Mouse (Mus musculus): Measurements from ENCODE around the gene Usp5. TPM values are rescaled to one million over a fixed set of nuclear protein-coding genes. Genes with fewer than 3 reads are reported as not detected.
A peak's percentile ranks its signal among the peaks of the same experiment; 100 is the strongest.

Usp5 gene
- polyA plus RNA-seq, 1 experiment from 2014 or later, result 189 TPM

GRCm38 (mm10) chr6:124767920-124768703 is 61.2 kb downstream of the Usp5 start:
- ATAC-seq (ENCODE audit: low FRiP score), result peak; percentile 21

DNA sequence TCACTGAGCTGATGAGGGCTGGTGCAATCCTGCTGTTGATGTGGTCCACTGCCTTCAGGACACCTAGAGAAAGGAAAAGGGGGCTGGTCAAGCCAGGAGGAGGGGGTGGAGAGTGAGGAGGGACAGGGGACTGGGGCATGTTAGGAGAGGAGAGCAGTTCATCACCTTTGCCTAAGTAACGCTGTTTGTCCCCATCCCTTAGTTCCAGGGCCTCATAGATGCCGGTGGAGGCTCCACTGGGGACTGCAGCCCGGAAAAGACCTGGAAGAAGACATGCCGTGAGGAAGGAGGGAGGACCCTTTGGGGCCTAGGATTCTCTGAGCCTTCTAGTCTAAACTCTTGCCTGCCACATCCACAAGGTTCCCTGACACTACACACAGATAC is 61.8 kb downstream of the Usp5 start:
- Histone ChIP-seq H3K27me3 (peaks cover 18% of the 10 kb centered on the region), H3K9me3 (no peaks in the 10 kb centered on the region), H3K27ac (no peak overlapping the region), H3K9ac (peak overlapping the region; percentile 81), H3K4me2 (peak overlapping the region; percentile 72), H3K4me3 (no peak overlapping the region; the same call in 1 of the 2 replicates), H3K36me3 (no peaks in the 10 kb centered on the region), H3K4me1 (replicated peaks) (peaks cover 32% of the 10 kb centered on the region)
- no peak for ATAC-seq (ENCODE audit: low FRiP score)
- 43% methylated on average over 4 of the region's 4 CpGs for WGBS

More at GRCm38 (mm10) chr6:124767920-124768703, 61.2 kb downstream of the Usp5 start:
- Histone ChIP-seq H3K4me3 (peak overlapping the region; percentile 55), H3K27me3 (peaks cover 15% of the 10 kb centered on the region), H3K4me1 (replicated peaks) (peaks cover 32% of the 10 kb centered on the region), H3K9me3 (no peaks in the 10 kb centered on the region), H3K27ac (peak overlapping the region; percentile 40; the same call in 1 of the 2 replicates), H3K36me3 (no peaks in the 10 kb centered on the region), H3K4me2 (peak overlapping the region; percentile 72), H3K9ac (peak overlapping the region; percentile 81)
- 27% methylated on average over 19 of the region's 19 CpGs for WGBS

DNA sequence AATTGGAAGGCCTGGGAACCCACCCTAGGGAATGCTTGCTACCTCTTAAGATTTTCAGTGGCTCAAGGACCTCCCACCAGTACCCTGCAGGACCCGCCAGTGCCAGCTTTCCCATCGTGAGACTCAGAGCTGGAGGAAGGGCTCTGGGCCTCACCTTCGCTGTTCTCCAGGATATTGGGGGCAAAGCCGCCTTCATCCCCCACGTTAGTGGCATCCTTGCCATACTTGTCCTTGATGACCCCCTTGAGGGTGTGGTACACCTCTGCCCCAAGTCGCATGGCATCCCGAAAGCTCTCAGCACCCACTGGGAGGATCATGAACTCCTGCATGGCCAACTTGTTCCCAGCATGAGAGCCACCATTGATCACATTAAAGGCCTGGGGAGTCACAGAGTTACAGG is 63.3 kb downstream of the Usp5 start:
- no peak overlapping the region for H3K27ac ChIP-seq
- H3K4me2 ChIP-seq, result no peak overlapping the region
- peaks cover 28% of the 10 kb centered on the region for H3K27me3 ChIP-seq
- WGBS, result 84% methylated on average over 7 of the region's 7 CpGs
- no peak overlapping the region for H3K4me3 ChIP-seq
- peaks cover 32% of the 10 kb centered on the region for H3K4me1 ChIP-seq (replicated peaks)
- no peaks in the 10 kb centered on the region for H3K36me3 ChIP-seq
- no peak overlapping the region for H3K9ac ChIP-seq
- ATAC-seq (ENCODE audit: low FRiP score), result no peak
- no peaks in the 10 kb centered on the region for H3K9me3 ChIP-seq

Other genes starting within 250 kb of the Usp5 start
- gene C1s2, start 193.4 kb downstream of the Usp5 start, polyA plus RNA-seq (2015; fragmentation: Nextera tagmentation; extraction: Ambion mirVana), result 0.06 and 0.16 TPM in 2 replicates
- gene Lpcat3, start 166.5 kb downstream of the Usp5 start, polyA plus RNA-seq (2015; fragmentation: Nextera tagmentation; extraction: Ambion mirVana), result 38.5 and 52.2 TPM in 2 replicates
- 111 and 118 TPM in 2 replicates for gene Emg1, start 117.3 kb downstream of the Usp5 start, polyA plus RNA-seq (2015; fragmentation: Nextera tagmentation; extraction: Ambion mirVana)
- 254 and 257 TPM in 2 replicates for gene Phb2, start 117.1 kb downstream of the Usp5 start, polyA plus RNA-seq (2015; fragmentation: Nextera tagmentation; extraction: Ambion mirVana)
- gene Ptpn6, start 90.8 kb downstream of the Usp5 start, polyA plus RNA-seq (2015; fragmentation: Nextera tagmentation; extraction: Ambion mirVana), result 5.0 and 5.9 TPM in 2 replicates
- 670 and 677 TPM in 2 replicates for gene Grcc10, start 88.1 kb downstream of the Usp5 start, polyA plus RNA-seq (2015; fragmentation: Nextera tagmentation; extraction: Ambion mirVana)
- not detected in 2 replicates for gene Gm45234, start 73.5 kb downstream of the Usp5 start, polyA plus RNA-seq (2015; fragmentation: Nextera tagmentation; extraction: Ambion mirVana)
- 21.6 and 22.7 TPM in 2 replicates for gene Atn1, start 73.0 kb downstream of the Usp5 start, polyA plus RNA-seq (2015; fragmentation: Nextera tagmentation; extraction: Ambion mirVana)
- 53.2 and 58.7 TPM in 2 replicates for gene Eno2, start 59.8 kb downstream of the Usp5 start, polyA plus RNA-seq (2015; fragmentation: Nextera tagmentation; extraction: Ambion mirVana)
- gene Lrrc23, start 49.8 kb downstream of the Usp5 start, polyA plus RNA-seq (2015; fragmentation: Nextera tagmentation; extraction: Ambion mirVana), result 4.0 and 6.3 TPM in 2 replicates
- gene Spsb2, start 20.8 kb downstream of the Usp5 start, polyA plus RNA-seq (2015; fragmentation: Nextera tagmentation; extraction: Ambion mirVana), result 7.8 and 8.4 TPM in 2 replicates
- 361 and 374 TPM in 2 replicates for gene Tpi1, start 15.2 kb downstream of the Usp5 start, polyA plus RNA-seq (2015; fragmentation: Nextera tagmentation; extraction: Ambion mirVana)
- gene Cdca3, start 63 bp upstream of the Usp5 start, polyA plus RNA-seq (2015; fragmentation: Nextera tagmentation; extraction: Ambion mirVana), result 42.6 and 51.2 TPM in 2 replicates
- 0.78 and 1.3 TPM in 2 replicates for gene Gnb3, start 10.8 kb upstream of the Usp5 start, polyA plus RNA-seq (2015; fragmentation: Nextera tagmentation; extraction: Ambion mirVana)
- gene P3h3, start 28.3 kb upstream of the Usp5 start, polyA plus RNA-seq (2015; fragmentation: Nextera tagmentation; extraction: Ambion mirVana), result 16.4 and 19.1 TPM in 2 replicates
- 21.3 and 22.5 TPM in 2 replicates for gene Gpr162, start 34.5 kb upstream of the Usp5 start, polyA plus RNA-seq (2015; fragmentation: Nextera tagmentation; extraction: Ambion mirVana)
- gene Cd4, start 58.7 kb upstream of the Usp5 start, polyA plus RNA-seq (2015; fragmentation: Nextera tagmentation; extraction: Ambion mirVana), result 0.14 and 0.19 TPM in 2 replicates
- gene Lag3, start 82.2 kb upstream of the Usp5 start, polyA plus RNA-seq (2015; fragmentation: Nextera tagmentation; extraction: Ambion mirVana), result 2.4 and 2.6 TPM in 2 replicates
- gene Ptms, start 90.6 kb upstream of the Usp5 start, polyA plus RNA-seq (2015; fragmentation: Nextera tagmentation; extraction: Ambion mirVana), result 744 and 801 TPM in 2 replicates
- gene Mlf2, start 101.9 kb upstream of the Usp5 start, polyA plus RNA-seq (2015; fragmentation: Nextera tagmentation; extraction: Ambion mirVana), result 481 and 505 TPM in 2 replicates
- 89.3 and 94.5 TPM in 2 replicates for gene Cops7a, start 136.1 kb upstream of the Usp5 start, polyA plus RNA-seq (2015; fragmentation: Nextera tagmentation; extraction: Ambion mirVana)
- gene Pianp, start 167.2 kb upstream of the Usp5 start, polyA plus RNA-seq (2015; fragmentation: Nextera tagmentation; extraction: Ambion mirVana), result 29.3 and 31.6 TPM in 2 replicates
- 17.7 and 20.4 TPM in 2 replicates for gene Zfp384, start 179.7 kb upstream of the Usp5 start, polyA plus RNA-seq (2015; fragmentation: Nextera tagmentation; extraction: Ambion mirVana)
- 168 and 175 TPM in 2 replicates for gene Ing4, start 210.3 kb upstream of the Usp5 start, polyA plus RNA-seq (2015; fragmentation: Nextera tagmentation; extraction: Ambion mirVana)
- gene Acrbp, start 220.2 kb upstream of the Usp5 start, polyA plus RNA-seq (2015; fragmentation: Nextera tagmentation; extraction: Ambion mirVana), result 17.5 and 19.7 TPM in 2 replicates
- gene Lpar5, start 238.4 kb upstream of the Usp5 start, polyA plus RNA-seq (2015; fragmentation: Nextera tagmentation; extraction: Ambion mirVana), result 0.55 and 0.65 TPM in 2 replicates